Mouse (Mus musculus) kidney, adult 18-20 months (tissue): Measurements from ENCODE around the gene Angptl7.
A peak's percentile ranks its signal among the peaks of the same experiment; 100 is the strongest.

ENCODE experiments used
- DNase-seq: peaks from one replicate; pipeline ENCODE4 v3.0.0; 2021

Gene Angptl7

DNA sequence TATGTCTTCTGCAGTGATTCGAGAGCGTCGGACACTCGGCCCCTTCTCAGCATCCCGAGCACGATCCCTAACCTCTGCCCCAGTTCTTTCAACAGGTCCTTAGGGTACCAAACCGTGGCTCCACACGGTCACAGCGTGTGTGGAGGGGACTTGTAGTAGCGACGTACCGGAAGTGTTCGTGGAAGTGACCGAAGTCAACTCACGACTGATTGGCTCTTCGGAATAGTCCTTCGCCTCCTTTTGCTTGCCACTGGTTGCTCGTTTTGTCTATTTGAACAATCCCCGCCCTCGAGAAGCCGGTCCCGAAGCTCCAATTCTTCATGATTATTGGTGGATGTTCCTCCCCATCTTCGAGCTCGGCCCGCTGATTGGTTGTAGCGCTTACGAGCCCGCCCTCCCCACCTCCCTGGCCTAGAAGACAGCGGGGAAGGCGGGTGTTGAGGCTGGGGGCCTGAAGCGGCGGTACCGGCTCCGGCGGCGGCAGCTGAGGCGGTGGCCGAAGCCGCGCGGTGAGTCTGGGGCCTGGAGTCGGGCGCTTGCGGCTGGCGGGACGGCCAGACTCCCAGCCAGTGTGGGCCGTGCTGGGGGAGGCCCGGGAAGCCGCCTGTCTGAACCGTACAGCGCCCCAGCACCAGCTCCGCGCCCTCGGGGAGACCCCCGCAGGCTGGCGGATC, 51.9 kb downstream of the Angptl7 start, which contains the start of gene Mtor:
Gene Mtor (plus strand): TSS at position 433 of the 674 bp plus-strand sequence.
- peak; percentile 92 for DNase-seq
